Mouse (Mus musculus): ENCODE data around the gene Csnk1e. TPM values are rescaled to one million over a fixed set of nuclear protein-coding genes. Genes with fewer than 3 reads are reported as not detected.

Gene Csnk1e
- polyA plus RNA-seq, 1 experiment: 0.17 TPM

- H3K4me3 ChIP-seq (replicated peaks): no peak overlapping the region
- no peak for TF ChIP-seq TAL1 (IDR thresholded peaks at IDR 0.05; ENCODE audit: low read length)
- TF ChIP-seq GATA1 (IDR thresholded peaks at IDR 0.05; ENCODE audit: low read length): no peak
- H3K36me3 ChIP-seq (ENCODE audit: control insufficient read depth): peaks cover 14% of the 10 kb centered on the region
- no peaks in the 10 kb centered on the region for H3K27me3 ChIP-seq (ENCODE audit: control insufficient read depth)
- no peaks in the 10 kb centered on the region for H3K9me3 ChIP-seq (ENCODE audit: control insufficient read depth, low read length)
- H3K4me1 ChIP-seq (ENCODE audit: control insufficient read depth): no peaks in the 10 kb centered on the region
Observed at GRCm38 (mm10) chr15:79380468-79381444, 74.6 kb downstream of the Csnk1e start.

GRCm38 (mm10) chr15:79379658-79380057, 75.7 kb downstream of the Csnk1e start:
- no peak for TF ChIP-seq TAL1 (IDR thresholded peaks at IDR 0.05; ENCODE audit: low read length)
- peaks cover 14% of the 10 kb centered on the region for H3K36me3 ChIP-seq (ENCODE audit: control insufficient read depth)
- no peak overlapping the region for H3K4me3 ChIP-seq (replicated peaks)
- H3K27me3 ChIP-seq (ENCODE audit: control insufficient read depth): no peaks in the 10 kb centered on the region
- H3K9me3 ChIP-seq (ENCODE audit: control insufficient read depth, low read length): no peaks in the 10 kb centered on the region
- no peaks in the 10 kb centered on the region for H3K4me1 ChIP-seq (ENCODE audit: control insufficient read depth)

GRCm38 (mm10) chr15:79378608-79379007, 76.8 kb downstream of the Csnk1e start:
- H3K27me3 ChIP-seq (ENCODE audit: control insufficient read depth): no peaks in the 10 kb centered on the region
- H3K4me1 ChIP-seq (ENCODE audit: control insufficient read depth): no peaks in the 10 kb centered on the region
- peaks cover 14% of the 10 kb centered on the region for H3K36me3 ChIP-seq (ENCODE audit: control insufficient read depth)
- no peak overlapping the region for H3K4me3 ChIP-seq (replicated peaks)
- TF ChIP-seq TAL1 (IDR thresholded peaks at IDR 0.05; ENCODE audit: low read length): no peak
- no peak for TF ChIP-seq GATA1 (IDR thresholded peaks at IDR 0.05; ENCODE audit: low read length)
- no peaks in the 10 kb centered on the region for H3K9me3 ChIP-seq (ENCODE audit: control insufficient read depth, low read length)

- Histone ChIP-seq H3K9me3 (ENCODE audit: control insufficient read depth, low read length) (no peaks in the 10 kb centered on the region), H3K27me3 (ENCODE audit: control insufficient read depth) (no peaks in the 10 kb centered on the region), H3K4me3 (replicated peaks) (no peak overlapping the region), H3K36me3 (ENCODE audit: control insufficient read depth) (peaks cover 17% of the 10 kb centered on the region), H3K4me1 (ENCODE audit: control insufficient read depth) (no peaks in the 10 kb centered on the region)
- no peak for TF ChIP-seq GATA1 (IDR thresholded peaks at IDR 0.05; ENCODE audit: low read length)
- TF ChIP-seq TAL1 (IDR thresholded peaks at IDR 0.05; ENCODE audit: low read length): no peak
Observed at GRCm38 (mm10) chr15:79377681-79378080, 77.7 kb downstream of the Csnk1e start.

- no peak for TF ChIP-seq GATA1 (IDR thresholded peaks at IDR 0.05; ENCODE audit: low read length)
- TF ChIP-seq TAL1 (IDR thresholded peaks at IDR 0.05; ENCODE audit: low read length): no peak
- peaks cover 17% of the 10 kb centered on the region for H3K36me3 ChIP-seq (ENCODE audit: control insufficient read depth)
- no peaks in the 10 kb centered on the region for H3K4me1 ChIP-seq (ENCODE audit: control insufficient read depth)
Observed at GRCm38 (mm10) chr15:79374760-79375159, 80.6 kb downstream of the Csnk1e start.

GRCm38 (mm10) chr15:79370281-79370843, 85.0 kb downstream of the Csnk1e start:
- Histone ChIP-seq H3K4me3 (replicated peaks) (no peak overlapping the region), H3K27me3 (ENCODE audit: control insufficient read depth) (no peaks in the 10 kb centered on the region), H3K36me3 (ENCODE audit: control insufficient read depth) (peaks cover 8% of the 10 kb centered on the region; the same call in 1 of the 2 replicates), H3K4me1 (ENCODE audit: control insufficient read depth) (peaks cover 2% of the 10 kb centered on the region; the same call in 1 of the 2 replicates), H3K9me3 (ENCODE audit: control insufficient read depth, low read length) (no peaks in the 10 kb centered on the region)
- TF ChIP-seq TAL1 (IDR thresholded peaks at IDR 0.05; ENCODE audit: low read length) (no peak), GATA1 (IDR thresholded peaks at IDR 0.05; ENCODE audit: low read length) (no peak)

More at GRCm38 (mm10) chr15:79374760-79375159, 80.6 kb downstream of the Csnk1e start:
- H3K4me3 ChIP-seq (replicated peaks): no peak overlapping the region
- no peaks in the 10 kb centered on the region for H3K9me3 ChIP-seq (ENCODE audit: control insufficient read depth, low read length)
- H3K27me3 ChIP-seq (ENCODE audit: control insufficient read depth): no peaks in the 10 kb centered on the region

GRCm38 (mm10) chr15:79369452-79370280, 85.7 kb downstream of the Csnk1e start:
- TF ChIP-seq GATA1 (IDR thresholded peaks at IDR 0.05; ENCODE audit: low read length) (no peak), TAL1 (IDR thresholded peaks at IDR 0.05; ENCODE audit: low read length) (no peak)
- no peaks in the 10 kb centered on the region for H3K9me3 ChIP-seq (ENCODE audit: control insufficient read depth, low read length)
- peaks cover 2% of the 10 kb centered on the region; the same call in 1 of the 2 replicates for H3K4me1 ChIP-seq (ENCODE audit: control insufficient read depth)
- no peaks in the 10 kb centered on the region for H3K27me3 ChIP-seq (ENCODE audit: control insufficient read depth)
- no peak overlapping the region for H3K4me3 ChIP-seq (replicated peaks)
- peaks cover 10% of the 10 kb centered on the region; the same call in 1 of the 2 replicates for H3K36me3 ChIP-seq (ENCODE audit: control insufficient read depth)

GRCm38 (mm10) chr15:79368861-79369440, 86.4 kb downstream of the Csnk1e start:
- no peaks in the 10 kb centered on the region for H3K9me3 ChIP-seq (ENCODE audit: control insufficient read depth, low read length)
- no peak for TF ChIP-seq GATA1 (IDR thresholded peaks at IDR 0.05; ENCODE audit: low read length)
- TF ChIP-seq TAL1 (IDR thresholded peaks at IDR 0.05; ENCODE audit: low read length): no peak
- peaks cover 10% of the 10 kb centered on the region; the same call in 1 of the 2 replicates for H3K36me3 ChIP-seq (ENCODE audit: control insufficient read depth)
- H3K27me3 ChIP-seq (ENCODE audit: control insufficient read depth): no peaks in the 10 kb centered on the region
- H3K4me3 ChIP-seq (replicated peaks): no peak overlapping the region
- peaks cover 2% of the 10 kb centered on the region; the same call in 1 of the 2 replicates for H3K4me1 ChIP-seq (ENCODE audit: control insufficient read depth)

All from erythroblast, embryonic 14.5 days (primary cell).